Mouse (Mus musculus) embryo, embryonic 10.5 days (tissue): Measurements from ENCODE around the gene Rundc1.
"Not testable (repeated sequence)": the region's sequence is repeated elsewhere in the genome, so short reads cannot be mapped to it uniquely, and the experiment has no call there.

Experiments used
- DNase-seq: peaks from one replicate; pipeline ENCODE4 v3.0.0-alpha.2; 2015; ENCODE audit warnings: low spot score

The Rundc1 gene

GRCm38 (mm10) chr11:101424925-101425813, at the start of gene Rundc1, which contains the start of gene Ptges3l:
Rundc1 (plus strand) TSS chr11:101425085.
Ptges3l (minus strand) TSS chr11:101425333.
- DNase-seq: peak; percentile 99

GRCm38 (mm10) chr11:101378196-101378595, 46.7 kb upstream of the Rundc1 start:
- DNase-seq: not testable (repeated sequence)

- DNase-seq: no peak
Measured at GRCm38 (mm10) chr11:101378926-101379325, 46.0 kb upstream of the Rundc1 start.

- peak; percentile 51 for DNase-seq
Measured at GRCm38 (mm10) chr11:101381817-101382216, 43.1 kb upstream of the Rundc1 start.

GRCm38 (mm10) chr11:101395110-101395509, 29.8 kb upstream of the Rundc1 start:
- DNase-seq: peak; percentile 87

GRCm38 (mm10) chr11:101415306-101415705, 9.6 kb upstream of the Rundc1 start:
- DNase-seq: peak; percentile 9

GRCm38 (mm10) chr11:101416433-101417100, 8.3 kb upstream of the Rundc1 start:
- peak; percentile 47 for DNase-seq

- DNase-seq: peak; percentile 89
Measured at GRCm38 (mm10) chr11:101417101-101417855, 7.6 kb upstream of the Rundc1 start, which contains the start of gene Aarsd1. Aarsd1 (minus strand) TSS chr11:101417615.

- DNase-seq: no peak
Measured at GRCm38 (mm10) chr11:101418991-101419390, 5.9 kb upstream of the Rundc1 start.

- peak; percentile 44 for DNase-seq
Measured at GRCm38 (mm10) chr11:101419610-101420009, 5.3 kb upstream of the Rundc1 start.

GRCm38 (mm10) chr11:101420148-101420547, 4.7 kb upstream of the Rundc1 start:
- DNase-seq: no peak

- DNase-seq: no peak
Measured at GRCm38 (mm10) chr11:101424105-101424851, 607 bp upstream of the Rundc1 start, which contains the start of gene Gm27029. Gm27029 (minus strand) TSS chr11:101424796.

- no peak for DNase-seq
Measured at GRCm38 (mm10) chr11:101426165-101426564, 1.3 kb downstream of the Rundc1 start.

- no peak for DNase-seq
Measured at GRCm38 (mm10) chr11:101431327-101431726, 6.4 kb downstream of the Rundc1 start.

GRCm38 (mm10) chr11:101433396-101433795, 8.5 kb downstream of the Rundc1 start:
- no peak for DNase-seq

GRCm38 (mm10) chr11:101435831-101436230, 10.9 kb downstream of the Rundc1 start:
- no peak for DNase-seq

- no peak for DNase-seq
Measured at GRCm38 (mm10) chr11:101436916-101437315, 12.0 kb downstream of the Rundc1 start.

GRCm38 (mm10) chr11:101438006-101438405, 13.1 kb downstream of the Rundc1 start:
- DNase-seq: not testable (repeated sequence)

GRCm38 (mm10) chr11:101441450-101442126, 16.7 kb downstream of the Rundc1 start:
- not testable (repeated sequence) for DNase-seq

GRCm38 (mm10) chr11:101442127-101442693, 17.3 kb downstream of the Rundc1 start, which contains the start of gene Rpl27:
Rpl27 (plus strand) TSS chr11:101442298.
- peak; percentile 99 for DNase-seq
